Mouse (Mus musculus): ENCODE measurements around the gene Rab12. TPM values are rescaled to one million over a fixed set of nuclear protein-coding genes. Genes with fewer than 3 reads are reported as not detected.

Gene Rab12
- total RNA-seq, 1 experiment = 20.1 TPM

DNA sequence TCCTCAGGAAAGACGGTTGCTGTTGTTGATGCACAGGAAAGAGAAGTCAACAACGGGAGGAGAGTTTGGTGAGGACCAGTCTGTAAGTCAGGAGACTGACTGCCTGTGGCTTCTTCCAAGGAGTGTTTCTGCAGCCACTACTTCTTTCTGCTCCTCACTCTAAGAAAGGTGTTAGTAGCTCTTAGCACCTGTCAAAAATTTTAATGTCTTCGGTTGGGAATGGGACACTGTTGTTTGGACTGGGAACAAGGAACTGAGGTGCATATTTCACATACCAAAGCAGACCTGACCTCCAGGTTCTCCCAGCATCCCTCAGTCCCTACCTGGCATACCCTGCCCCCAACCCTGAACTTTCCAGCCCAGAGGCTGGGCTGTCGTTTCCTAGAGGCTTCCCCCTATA lies 48.3 kb downstream of the Rab12 start:
- Histone ChIP-seq H3K9ac (ENCODE audit: insufficient read depth, low read depth, low read length, poor library complexity, severe bottlenecking) (peak overlapping the region; percentile 74; the same call in 1 of the 2 replicates), H3K4me1 (ENCODE audit: control insufficient read depth in 2 of 2, insufficient read depth in 2 of 2, low read length in 2 of 2, poor library complexity in 1 of 2) (peaks cover 1 to 7% of the 10 kb centered on the region in 2 experiments; a peak in 3 of 4 replicates), H3K4me3 (ENCODE audit: insufficient read depth in 1 of 2, low read depth in 1 of 2, low read length in 2 of 2, poor library complexity in 1 of 2, severe bottlenecking in 1 of 2) (peak overlapping the region in 1 of 2 experiments; percentile 24; a peak in 2 of 4 replicates), H3K9me3 (ENCODE audit: control insufficient read depth, insufficient read depth, low read depth, low read length) (no peaks in the 10 kb centered on the region), H3K36me3 (ENCODE audit: control insufficient read depth, insufficient read depth, low read length, poor library complexity, severe bottlenecking) (peaks cover 7% of the 10 kb centered on the region), H3K27ac (ENCODE audit: insufficient read depth, low read depth, low read length, poor library complexity, severe bottlenecking) (peak overlapping the region; percentile 96)
- TF ChIP-seq HCFC1 (IDR thresholded peaks at IDR 0.05; ENCODE audit: borderline replicate concordance, insufficient read depth, low read length) (no peak), MAFK (IDR thresholded peaks at IDR 0.05; ENCODE audit: insufficient read depth, low read depth, low read length) (no peak), ZC3H11A (IDR thresholded peaks at IDR 0.05; ENCODE audit: borderline replicate concordance, low read depth, low read length) (no peak), ZNF384 (IDR thresholded peaks at IDR 0.05; ENCODE audit: low read depth, low read length) (no peak), CHD2 (IDR thresholded peaks at IDR 0.05; ENCODE audit: low read depth, low read length) (no peak)
- DNase-seq (ENCODE audit: low read depth, low spot score) = no peak
- in situ Hi-C loops (cut with MboI; ENCODE audit: low sequenced_read_pairs in 2 of 2, unreplicated experiment in 2 of 2) = no loop called here

- no peak overlapping the region; a peak in 1 of 4 replicates for H3K4me3 ChIP-seq (ENCODE audit: insufficient read depth in 1 of 2, low read depth in 1 of 2, low read length in 2 of 2, poor library complexity in 1 of 2, severe bottlenecking in 1 of 2)
- H3K4me1 ChIP-seq (ENCODE audit: control insufficient read depth in 2 of 2, insufficient read depth in 2 of 2, low read length in 2 of 2, poor library complexity in 1 of 2) = peaks cover 3 to 7% of the 10 kb centered on the region in 2 experiments; a peak in 3 of 4 replicates
- peak overlapping the region; percentile 96 for H3K27ac ChIP-seq (ENCODE audit: insufficient read depth, low read depth, low read length, poor library complexity, severe bottlenecking)
- peaks cover 5% of the 10 kb centered on the region for H3K36me3 ChIP-seq (ENCODE audit: control insufficient read depth, insufficient read depth, low read length, poor library complexity, severe bottlenecking)
- H3K9me3 ChIP-seq (ENCODE audit: control insufficient read depth, insufficient read depth, low read depth, low read length) = no peaks in the 10 kb centered on the region
- H3K9ac ChIP-seq (ENCODE audit: insufficient read depth, low read depth, low read length, poor library complexity, severe bottlenecking) = peak overlapping the region; percentile 44; the same call in 1 of the 2 replicates
- TF ChIP-seq HCFC1 (IDR thresholded peaks at IDR 0.05; ENCODE audit: borderline replicate concordance, insufficient read depth, low read length) (no peak), MAFK (IDR thresholded peaks at IDR 0.05; ENCODE audit: insufficient read depth, low read depth, low read length) (no peak), ZC3H11A (IDR thresholded peaks at IDR 0.05; ENCODE audit: borderline replicate concordance, low read depth, low read length) (no peak), ZNF384 (IDR thresholded peaks at IDR 0.05; ENCODE audit: low read depth, low read length) (no peak), CHD2 (IDR thresholded peaks at IDR 0.05; ENCODE audit: low read depth, low read length) (no peak)
- in situ Hi-C loops (cut with MboI; ENCODE audit: low sequenced_read_pairs in 2 of 2, unreplicated experiment in 2 of 2) = no loop called here
- no peak for DNase-seq (ENCODE audit: low read depth, low spot score)
These were observed 49.5 kb downstream of the Rab12 start for GRCm38 (mm10) chr17:66470020-66470419.

GRCm38 (mm10) chr17:66457278-66457677 lies 62.3 kb downstream of the Rab12 start:
- in situ Hi-C loops (cut with MboI; ENCODE audit: low sequenced_read_pairs in 2 of 2, unreplicated experiment in 2 of 2) = no loop called here
- no peak for TF ChIP-seq ZC3H11A (IDR thresholded peaks at IDR 0.05; ENCODE audit: borderline replicate concordance, low read depth, low read length)
- no peak for TF ChIP-seq CHD2 (IDR thresholded peaks at IDR 0.05; ENCODE audit: low read depth, low read length)
- TF ChIP-seq MAFK (IDR thresholded peaks at IDR 0.05; ENCODE audit: insufficient read depth, low read depth, low read length) = no peak
- TF ChIP-seq ZNF384 (IDR thresholded peaks at IDR 0.05; ENCODE audit: low read depth, low read length) = no peak
- TF ChIP-seq HCFC1 (IDR thresholded peaks at IDR 0.05; ENCODE audit: borderline replicate concordance, insufficient read depth, low read length) = no peak
- H3K27ac ChIP-seq (ENCODE audit: insufficient read depth, low read depth, low read length, poor library complexity, severe bottlenecking) = peak overlapping the region; percentile 64; the same call in 1 of the 2 replicates

DNA sequence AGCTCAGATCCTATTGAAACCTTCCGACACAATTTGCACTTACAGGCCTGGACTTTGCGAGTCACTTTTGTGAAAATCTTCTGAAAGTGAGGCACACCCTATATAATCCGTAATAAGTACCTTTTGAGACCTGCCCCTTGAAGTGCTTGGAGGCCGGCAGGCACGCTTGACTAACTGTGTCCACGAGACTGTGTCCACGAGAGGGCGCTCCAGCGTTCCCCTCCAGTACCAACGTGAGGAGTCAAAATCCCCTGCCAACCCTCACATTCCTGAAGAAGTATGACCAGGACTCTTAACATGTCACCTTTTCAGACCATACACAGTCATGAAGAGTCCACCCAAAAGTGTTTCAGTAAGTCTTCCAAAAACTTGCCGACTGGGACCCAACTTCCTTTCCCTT lies 68.4 kb downstream of the Rab12 start:
- TF ChIP-seq ZNF384 (IDR thresholded peaks at IDR 0.05; ENCODE audit: low read depth, low read length) (peak; percentile 80; the same call in 1 of the 2 replicates), HCFC1 (IDR thresholded peaks at IDR 0.05; ENCODE audit: borderline replicate concordance, insufficient read depth, low read length) (no peak), MAFK (IDR thresholded peaks at IDR 0.05; ENCODE audit: insufficient read depth, low read depth, low read length) (no peak), CHD2 (IDR thresholded peaks at IDR 0.05; ENCODE audit: low read depth, low read length) (no peak), ZC3H11A (IDR thresholded peaks at IDR 0.05; ENCODE audit: borderline replicate concordance, low read depth, low read length) (peak; percentile 70; the same call in 1 of the 2 replicates)
- H3K9ac ChIP-seq (ENCODE audit: insufficient read depth, low read depth, low read length, poor library complexity, severe bottlenecking) = no peak overlapping the region
- DNase-seq (ENCODE audit: low read depth, low spot score) = peak; percentile 91
- in situ Hi-C loops (cut with MboI; ENCODE audit: low sequenced_read_pairs in 2 of 2, unreplicated experiment in 2 of 2) = loop anchor here in 1 of 2 experiments (5.0 kb wide), 1 partner anchor 36 kb away; no protein-coding TSS in a partner anchor
- H3K9me3 ChIP-seq (ENCODE audit: control insufficient read depth, insufficient read depth, low read depth, low read length) = no peaks in the 10 kb centered on the region
- no peaks in the 10 kb centered on the region; the same call in 1 of the 2 replicates for H3K36me3 ChIP-seq (ENCODE audit: control insufficient read depth, insufficient read depth, low read length, poor library complexity, severe bottlenecking)
- H3K27ac ChIP-seq (ENCODE audit: insufficient read depth, low read depth, low read length, poor library complexity, severe bottlenecking) = no peak overlapping the region
- H3K4me1 ChIP-seq (ENCODE audit: control insufficient read depth in 2 of 2, insufficient read depth in 2 of 2, low read length in 2 of 2, poor library complexity in 1 of 2) = peaks cover 4 to 21% of the 10 kb centered on the region in 2 experiments
- H3K4me3 ChIP-seq (ENCODE audit: insufficient read depth in 1 of 2, low read depth in 1 of 2, low read length in 2 of 2, poor library complexity in 1 of 2, severe bottlenecking in 1 of 2) = peak overlapping the region in 1 of 2 experiments; percentile 88; a peak in 1 of 4 replicates

More at GRCm38 (mm10) chr17:66457278-66457677, 62.3 kb downstream of the Rab12 start:
- H3K4me3 ChIP-seq (ENCODE audit: insufficient read depth in 1 of 2, low read depth in 1 of 2, low read length in 2 of 2, poor library complexity in 1 of 2, severe bottlenecking in 1 of 2) = no peak overlapping the region
- peaks cover 13 to 25% of the 10 kb centered on the region in 2 experiments for H3K4me1 ChIP-seq (ENCODE audit: control insufficient read depth in 2 of 2, insufficient read depth in 2 of 2, low read length in 2 of 2, poor library complexity in 1 of 2)
- no peaks in the 10 kb centered on the region for H3K9me3 ChIP-seq (ENCODE audit: control insufficient read depth, insufficient read depth, low read depth, low read length)
- no peak for DNase-seq (ENCODE audit: low read depth, low spot score)
- peaks cover 5% of the 10 kb centered on the region for H3K36me3 ChIP-seq (ENCODE audit: control insufficient read depth, insufficient read depth, low read length, poor library complexity, severe bottlenecking)
- H3K9ac ChIP-seq (ENCODE audit: insufficient read depth, low read depth, low read length, poor library complexity, severe bottlenecking) = no peak overlapping the region
